Mouse (Mus musculus) left cerebral cortex, postnatal 4 days (tissue): ENCODE measurements around the gene Ano9. TPM values are rescaled to one million over a fixed set of nuclear protein-coding genes. Genes with fewer than 3 reads are reported as not detected.

Source experiments
- DNase-seq: peaks from one replicate; pipeline ENCODE4 v3.0.0-alpha.2; 2022
- intact Hi-C: fragments of 180-260 bp; cut with DNase I; formaldehyde crosslinking; loops from one replicate; pipeline ENCODE4 v1.15.1; 2025
- total RNA-seq, 2 experiments: library from RNA; stranded (reverse); gene quantifications; 2 replicates each; pipeline ENCODE4 v1.2.3; 2021

The Ano9 gene
- total RNA-seq, 2 experiments from 2014 or later: not detected

DNA sequence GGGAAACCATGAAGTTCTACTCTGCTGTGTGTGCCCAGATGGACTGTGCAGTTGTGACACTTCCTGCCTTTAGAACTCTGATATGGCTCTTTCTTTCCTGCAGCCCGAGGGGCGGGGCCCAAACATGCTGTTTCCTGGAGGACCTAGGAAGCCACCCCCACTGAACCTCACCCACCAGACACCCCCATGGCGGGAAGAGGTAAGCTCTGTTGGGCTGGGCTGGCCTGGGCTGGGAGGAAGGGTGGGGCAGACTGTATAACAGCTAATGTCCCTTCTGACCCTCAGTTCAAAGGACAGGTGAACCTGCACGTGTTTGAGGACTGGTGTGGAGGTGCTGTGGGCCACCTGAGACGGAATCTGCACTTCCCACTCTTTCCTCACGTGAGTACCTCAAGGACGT lies 53.4 kb downstream of the Ano9 start:
- intact Hi-C loops: loop anchor here (10.0 kb wide), 1 partner anchor 111 kb away; the partner anchor contains the start of gene Rnh1
- no peak for DNase-seq

DNA sequence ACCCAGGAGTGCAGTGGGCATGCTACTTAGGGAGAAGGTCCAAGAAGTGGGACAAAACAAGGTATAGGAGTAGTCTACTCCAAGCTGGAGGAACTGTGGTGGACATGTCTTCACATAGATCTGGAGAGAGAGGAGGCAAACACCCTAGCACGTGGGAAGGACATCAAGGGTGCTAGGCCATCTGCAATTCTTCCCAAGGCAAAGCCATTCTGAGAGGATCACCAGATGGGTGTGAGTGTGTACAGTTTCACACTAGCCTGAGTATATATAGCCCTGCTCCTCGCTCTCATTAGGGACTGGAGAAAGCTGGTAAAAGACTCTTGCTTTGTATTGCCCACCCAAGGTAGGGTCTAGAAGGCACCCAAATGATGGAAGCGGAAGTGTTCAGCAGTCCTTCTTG lies 54.3 kb downstream of the Ano9 start:
- intact Hi-C loops: loop anchor here (10.0 kb wide), 1 partner anchor 111 kb away; the partner anchor contains the start of gene Rnh1
- no peak for DNase-seq

DNA sequence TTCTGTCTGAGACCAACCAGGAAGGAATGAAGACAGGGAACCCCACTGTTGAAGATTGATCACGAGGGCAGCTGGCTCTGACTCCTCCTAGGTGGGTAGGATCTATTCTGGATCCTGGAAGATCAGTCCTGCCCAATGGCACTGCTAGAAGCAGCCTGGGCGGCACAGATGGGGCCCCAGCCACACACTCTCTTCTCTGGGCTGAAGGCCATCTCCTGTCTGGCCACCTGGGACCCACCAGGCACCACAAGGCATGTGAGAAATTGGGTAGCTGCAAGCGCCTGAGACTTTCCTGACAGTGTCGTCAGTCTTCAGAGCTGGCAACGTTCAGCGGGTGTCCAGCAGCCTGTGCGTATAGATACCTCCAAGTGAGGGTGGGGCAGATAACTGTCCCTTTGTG lies 55.1 kb downstream of the Ano9 start:
- intact Hi-C loops: loop anchor here (10.0 kb wide), 1 partner anchor 112 kb away; the partner anchor contains the start of gene Rnh1
- DNase-seq: peak; percentile 73

DNA sequence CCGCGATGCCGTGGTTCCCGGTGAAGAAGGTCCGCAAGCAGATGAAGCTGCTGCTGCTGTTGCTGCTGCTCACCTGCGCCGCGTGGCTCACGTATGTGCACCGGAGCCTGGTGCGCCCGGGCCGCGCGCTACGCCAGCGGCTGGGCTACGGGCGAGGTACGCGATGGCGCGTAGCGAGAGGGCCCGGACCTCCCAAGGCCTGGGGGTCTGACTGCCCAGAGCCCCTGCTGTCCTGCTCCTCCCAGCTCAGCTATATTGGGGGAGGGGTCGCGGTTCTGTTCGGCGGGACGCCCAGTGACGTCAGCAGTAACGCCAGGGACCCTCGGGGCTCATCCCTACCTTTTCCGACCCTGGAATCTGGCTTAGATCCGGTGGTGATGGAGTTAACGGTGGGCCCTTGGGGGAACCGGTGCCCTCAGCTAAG lies 56.3 kb downstream of the Ano9 start:
- intact Hi-C loops: loop anchor here (10.0 kb wide), 1 partner anchor 114 kb away; the partner anchor contains the start of gene Rnh1
- DNase-seq: peak; percentile 47

DNA sequence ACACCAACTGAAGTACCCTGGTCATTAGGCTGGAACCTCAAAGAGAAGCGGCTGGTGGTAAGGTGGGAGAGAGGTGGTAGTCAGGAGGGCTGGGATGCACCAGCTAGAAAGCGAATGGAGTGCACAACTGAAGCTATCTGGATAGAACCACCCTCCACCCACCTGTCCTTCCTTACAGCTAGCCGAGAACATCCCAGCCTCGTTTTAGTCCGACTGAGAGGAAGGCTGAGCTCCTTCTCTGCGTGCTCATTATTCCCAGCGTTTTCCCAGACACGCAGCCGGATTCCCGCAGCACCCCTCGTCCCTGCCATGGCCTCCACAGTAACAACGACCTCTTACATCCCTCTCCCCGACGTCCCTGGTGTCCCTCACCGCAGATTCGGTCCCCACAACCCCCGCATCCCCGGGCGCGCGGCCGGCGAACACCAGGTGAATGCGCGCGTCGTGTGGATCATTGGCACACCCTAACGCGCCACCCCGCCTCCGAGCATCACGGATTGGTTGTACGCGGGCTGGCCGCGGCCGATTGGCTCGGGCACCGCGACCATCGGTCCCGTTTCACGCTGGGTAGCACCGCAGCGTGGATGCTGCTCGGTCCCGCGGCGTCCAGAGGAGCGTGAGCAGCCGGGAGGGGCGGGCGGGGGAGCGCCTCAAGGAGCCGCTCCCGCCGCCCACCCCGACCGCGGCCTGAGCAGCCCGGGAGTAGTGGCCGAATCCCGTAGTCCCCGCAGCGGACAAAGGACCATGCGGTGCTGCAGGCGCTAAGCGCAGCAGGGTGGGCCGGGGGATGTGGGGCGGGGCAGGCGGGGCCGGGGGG lies 57.0 kb downstream of the Ano9 start, which contains the start of gene B4galnt4:
B4galnt4 (plus strand) TSS at position 679 of the 817 bp plus-strand sequence.
- peak; percentile 92 for DNase-seq
- intact Hi-C loops: loop anchor here (10.0 kb wide), 1 partner anchor 114 kb away; the partner anchor contains the start of gene Rnh1

DNA sequence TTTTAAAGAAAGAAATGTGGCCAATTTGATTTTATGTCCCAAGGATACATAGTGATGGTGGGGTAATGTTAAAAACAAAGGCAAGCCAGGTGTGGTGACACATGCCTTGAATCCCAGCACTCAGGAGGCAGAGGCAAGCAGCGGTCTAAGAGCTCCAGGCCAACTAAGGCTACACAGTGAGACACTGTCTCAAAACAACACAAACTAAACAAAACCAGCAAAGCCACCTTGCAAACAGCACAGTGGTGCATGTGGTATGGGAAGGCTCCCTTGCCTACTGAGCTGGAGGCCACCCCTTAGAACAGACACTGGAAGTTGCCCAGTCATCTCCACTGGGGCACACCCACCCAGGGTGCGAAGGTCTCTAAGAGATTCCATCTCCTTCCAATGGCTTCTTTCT lies 57.7 kb downstream of the Ano9 start:
- intact Hi-C loops: loop anchor here (10.0 kb wide), 1 partner anchor 115 kb away; the partner anchor contains the start of gene Rnh1
- DNase-seq: no peak

DNA sequence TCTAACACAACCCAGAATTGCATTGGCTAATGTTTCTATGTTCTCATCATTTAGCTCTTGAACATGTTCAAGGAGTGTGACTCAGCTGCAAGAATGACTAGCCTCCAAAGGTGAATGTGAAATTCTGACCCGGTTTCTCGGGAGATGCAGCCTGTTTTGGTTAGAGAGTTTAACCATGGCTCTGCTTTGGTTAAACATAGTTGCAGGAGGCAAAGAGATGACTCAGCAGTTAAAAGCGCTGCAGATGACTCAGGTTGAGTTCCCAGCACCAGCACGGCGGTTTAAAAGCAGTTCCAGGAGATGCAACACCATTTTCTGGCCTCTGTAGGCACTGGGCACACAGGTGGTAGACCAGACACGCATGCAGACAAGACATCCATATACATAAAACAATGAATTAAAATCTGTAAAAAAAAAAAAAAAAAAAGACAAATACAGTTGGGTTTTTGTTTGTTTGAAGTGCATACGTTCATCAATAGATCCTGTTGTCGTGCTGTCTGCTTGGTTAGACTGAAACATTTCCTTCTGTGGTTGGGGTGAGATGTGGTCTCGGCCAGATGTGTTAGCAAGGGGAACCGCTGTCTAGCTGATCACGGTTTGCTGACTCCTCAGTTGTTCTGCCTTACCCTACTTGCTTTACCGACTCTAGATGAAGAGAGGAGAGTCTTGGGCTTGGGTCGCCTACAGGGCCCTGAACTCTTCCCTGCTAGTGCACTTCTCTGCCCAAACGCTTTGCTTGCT lies 58.8 kb downstream of the Ano9 start:
- intact Hi-C loops: no loop called here
- DNase-seq: no peak

DNA sequence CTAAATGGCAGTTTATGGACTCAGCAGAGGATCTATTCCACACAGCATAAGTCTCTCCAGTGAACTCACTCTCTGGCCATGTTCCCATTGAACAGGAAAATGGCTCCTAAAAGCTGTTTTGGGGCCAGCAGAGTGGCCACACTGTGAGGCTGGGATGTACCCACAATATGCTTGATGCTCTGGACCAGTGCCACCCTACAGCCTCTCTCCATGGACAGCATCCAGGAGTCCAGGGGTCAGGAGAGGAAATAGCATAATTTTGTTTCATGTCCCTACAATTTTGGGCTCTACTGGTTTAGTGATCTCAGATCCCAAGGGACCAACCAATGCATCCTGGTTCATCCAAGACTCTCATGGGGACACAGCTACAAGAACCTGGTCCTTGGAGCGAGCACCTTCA lies 60.1 kb downstream of the Ano9 start:
- intact Hi-C loops: no loop called here
- DNase-seq: no peak

DNA sequence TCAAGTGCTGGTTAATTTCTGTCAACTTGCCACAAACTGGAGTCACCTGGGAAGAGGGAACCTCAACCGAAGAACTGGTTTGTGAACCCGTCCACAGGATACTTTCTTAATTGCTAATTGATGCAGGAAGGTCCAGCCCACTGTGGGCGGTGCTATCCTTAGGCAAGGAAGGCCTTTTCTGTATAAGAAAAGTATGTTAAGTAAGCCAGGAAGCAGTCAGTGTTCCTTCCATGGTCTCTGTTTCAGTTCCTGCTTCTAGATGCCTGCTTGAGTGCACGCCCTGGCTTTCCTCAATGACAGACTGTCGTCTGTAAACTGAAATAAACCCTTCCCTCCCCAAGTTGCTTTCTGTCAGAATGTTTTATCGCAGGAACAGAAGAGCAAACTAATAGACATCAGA lies 60.6 kb downstream of the Ano9 start:
- intact Hi-C loops: no loop called here
- no peak for DNase-seq

DNA sequence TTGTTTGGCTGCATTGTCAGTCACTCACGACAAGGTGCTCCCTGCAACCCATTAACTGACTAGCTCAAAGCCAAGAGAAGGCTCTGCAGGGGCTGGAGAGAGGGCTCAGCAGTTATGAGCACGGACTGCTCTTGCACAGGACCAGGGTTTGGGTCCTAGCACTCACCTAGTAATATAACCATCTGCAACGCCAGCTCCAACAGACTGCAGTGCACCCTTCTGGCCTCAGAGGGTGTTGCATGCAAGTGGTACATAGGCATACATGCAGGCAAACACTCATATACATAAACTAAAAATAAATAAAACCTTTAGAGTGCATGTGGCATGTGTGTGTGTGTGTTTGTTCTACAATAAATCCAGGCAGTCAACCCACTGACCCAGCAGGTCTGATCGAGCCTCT lies 61.8 kb downstream of the Ano9 start:
- intact Hi-C loops: no loop called here
- no peak for DNase-seq

DNA sequence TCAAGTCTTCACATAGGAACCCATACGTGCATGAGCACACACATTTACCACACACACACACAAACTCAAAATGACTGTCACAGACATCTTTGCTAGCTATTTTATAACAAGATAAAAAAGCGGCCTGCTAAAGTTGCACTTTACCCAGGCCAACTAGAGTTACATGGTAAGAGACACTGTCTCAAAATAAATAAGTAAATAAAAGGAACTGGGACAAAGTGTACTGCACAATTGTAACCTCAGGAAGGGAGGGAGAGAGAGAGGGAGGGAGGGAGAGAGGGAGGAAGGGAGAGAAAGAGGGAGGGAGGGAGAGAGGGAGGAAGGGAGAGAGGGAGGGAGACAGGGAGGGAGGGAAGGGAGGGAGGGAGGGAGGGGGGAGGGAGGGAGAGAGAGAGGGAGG lies 65.2 kb downstream of the Ano9 start:
- DNase-seq: no peak
- intact Hi-C loops: no loop called here

DNA sequence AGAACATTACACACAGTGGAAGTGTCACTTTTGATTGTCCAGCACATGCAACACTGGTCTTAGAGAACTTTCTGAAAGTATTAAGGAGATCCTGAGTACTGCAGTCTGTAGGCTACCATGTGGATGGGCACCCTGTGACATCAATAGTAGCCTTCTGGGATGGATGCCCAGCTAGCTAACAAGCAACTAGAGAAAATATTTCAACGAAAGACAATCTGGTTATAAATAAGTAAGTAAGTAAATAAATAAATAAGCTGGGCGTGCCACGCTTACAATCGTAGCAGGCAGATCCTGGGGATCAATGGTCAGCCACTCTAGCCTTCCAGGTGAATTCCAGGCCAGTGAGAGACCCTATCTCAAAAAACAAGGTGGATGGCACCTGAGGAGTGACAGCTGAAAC lies 65.6 kb downstream of the Ano9 start:
- intact Hi-C loops: no loop called here

More for the DNA sequence above, 65.6 kb downstream of the Ano9 start:
- no peak for DNase-seq

Other genes with a start within 250 kb of the Ano9 start
- 100 to 1,000 TPM; 155 to 165 TPM for gene Psmd13, start 235.8 kb downstream of the Ano9 start, total RNA-seq
- gene Sirt3, start 235.5 kb downstream of the Ano9 start, total RNA-seq: 10 to 100 TPM; 26.0 to 31.3 TPM
- gene Cox8b, start 217.4 kb downstream of the Ano9 start, total RNA-seq: not detected
- under 1 TPM; 0.54 to 0.70 TPM for gene Nlrp6, start 196.9 kb downstream of the Ano9 start, total RNA-seq
- gene Pgghg, start 176.4 kb downstream of the Ano9 start, total RNA-seq: 1 to 10 TPM; 3.1 to 4.0 TPM
- gene Ifitm5, start 167.5 kb downstream of the Ano9 start, total RNA-seq: not detected
- not detected for gene Gm45717, start 161.9 kb downstream of the Ano9 start, total RNA-seq
- gene Ifitm2, start 161.8 kb downstream of the Ano9 start, total RNA-seq: 10 to 100 TPM; 36.6 to 45.9 TPM
- gene Ifitm1, start 150.6 kb downstream of the Ano9 start, total RNA-seq: 1 to 10 TPM; 2.8 to 5.4 TPM
- gene Ifitm3, start 107.0 kb downstream of the Ano9 start, total RNA-seq: 10 to 100 TPM in 1 of 2 experiments, 1 to 10 TPM in 1; 8.9 to 12.8 TPM
- gene Ifitm6, start 99.9 kb downstream of the Ano9 start, total RNA-seq: not detected
- gene Gm17387, start 88.7 kb downstream of the Ano9 start, total RNA-seq: not detected
- gene B4galnt4, start 56.7 kb downstream of the Ano9 start, total RNA-seq: 100 to 1,000 TPM; 132 to 150 TPM
- not detected for gene Pkp3, start 39.6 kb downstream of the Ano9 start, total RNA-seq
- gene Sigirr, start 17.2 kb downstream of the Ano9 start, total RNA-seq: 1 to 10 TPM; 2.8 to 2.9 TPM
- 10 to 100 TPM; 50.1 to 53.9 TPM for gene Ptdss2, start 4.6 kb upstream of the Ano9 start, total RNA-seq
- gene Rnh1, start 55.1 kb upstream of the Ano9 start, total RNA-seq: 10 to 100 TPM; 20.1 to 25.3 TPM
- gene Hras, start 76.2 kb upstream of the Ano9 start, total RNA-seq: 100 to 1,000 TPM; 194 to 211 TPM
- gene Lrrc56, start 76.4 kb upstream of the Ano9 start, total RNA-seq: 1 to 10 TPM; 6.2 to 7.4 TPM
- gene Lmntd2, start 96.3 kb upstream of the Ano9 start, total RNA-seq: under 1 TPM in 1 of 2 experiments, not detected in 1; 0.18 TPM
- 1 to 10 TPM; 3.8 to 4.7 TPM for gene Rassf7, start 98.1 kb upstream of the Ano9 start, total RNA-seq
- gene Phrf1, start 111.0 kb upstream of the Ano9 start, total RNA-seq: 10 to 100 TPM; 81.2 to 89.1 TPM
- gene Irf7, start 148.7 kb upstream of the Ano9 start, total RNA-seq: 1 to 10 TPM in 1 of 2 experiments, under 1 TPM in 1; 0.28 to 1.1 TPM
- not detected for gene Cdhr5, start 159.0 kb upstream of the Ano9 start, total RNA-seq
- under 1 TPM; 0.62 to 0.86 TPM for gene Sct, start 161.3 kb upstream of the Ano9 start, total RNA-seq
- under 1 TPM; 0.48 to 0.54 TPM for gene Drd4, start 174.2 kb upstream of the Ano9 start, total RNA-seq
- 100 to 1,000 TPM; 246 to 267 TPM for gene Deaf1, start 209.9 kb upstream of the Ano9 start, total RNA-seq
- gene Tmem80, start 209.9 kb upstream of the Ano9 start, total RNA-seq: 10 to 100 TPM; 21.1 to 21.9 TPM
- gene Eps8l2, start 221.1 kb upstream of the Ano9 start, total RNA-seq: under 1 TPM; 0.86 to 0.97 TPM